Mouse (Mus musculus) pancreas, adult 10 weeks (tissue): Measurements from ENCODE around the gene Anapc2. TPM values are rescaled to one million over a fixed set of nuclear protein-coding genes. Genes with fewer than 3 reads are reported as not detected.

Experiments
- polyA plus RNA-seq: library from polyadenylated mRNA; stranded (reverse); fragments of 350-450 nt; fragmentation: Illumina TruSeq; extraction: RNeasy Lipid Tissue Mini Kit (QIAGEN cat#74804); gene quantifications from one replicate; pipeline ENCODE4 v1.2.3, GENCODE M21; 2015; ENCODE audit warnings: low read depth, low replicate concordance; ENCODE audit not compliant: insufficient read depth

The Anapc2 gene
- 14.2 TPM for polyA plus RNA-seq

GRCm38 (mm10) chr2:25271827-25272511 lies at the start of gene Anapc2, which contains the start of gene Ssna1:
TSS of gene Anapc2 (plus strand) at chr2:25272478.
TSS of gene Ssna1 (minus strand) at chr2:25272438.

GRCm38 (mm10) chr2:25224492-25224765 lies 47.8 kb upstream of the Anapc2 start, which contains the start of gene Tubb4b:
TSS of gene Tubb4b (minus strand) at chr2:25224702.

DNA sequence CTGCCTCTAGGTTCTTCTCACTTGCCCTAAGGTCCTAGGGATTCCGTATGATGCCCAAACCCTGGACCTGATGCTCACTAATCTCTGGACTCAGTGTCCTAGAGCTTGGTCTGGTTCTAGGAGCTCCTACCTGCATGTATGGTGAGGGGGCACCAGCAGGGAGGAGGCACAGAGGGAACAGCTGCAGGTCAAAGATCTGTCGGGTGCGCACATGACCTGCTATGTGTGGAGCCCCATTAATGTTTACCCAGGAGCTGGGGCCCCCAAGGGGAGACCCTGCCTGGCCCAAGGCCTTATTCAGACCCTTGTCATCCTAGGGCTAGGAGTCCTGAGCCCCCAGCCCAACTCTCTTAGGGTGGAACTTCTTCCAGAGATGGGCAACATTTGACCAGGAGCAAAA lies 38.2 kb upstream of the Anapc2 start, which contains the start of gene Slc34a3:
Gene Slc34a3 (minus strand): TSS at position 315 of the 400 bp plus-strand sequence.

DNA sequence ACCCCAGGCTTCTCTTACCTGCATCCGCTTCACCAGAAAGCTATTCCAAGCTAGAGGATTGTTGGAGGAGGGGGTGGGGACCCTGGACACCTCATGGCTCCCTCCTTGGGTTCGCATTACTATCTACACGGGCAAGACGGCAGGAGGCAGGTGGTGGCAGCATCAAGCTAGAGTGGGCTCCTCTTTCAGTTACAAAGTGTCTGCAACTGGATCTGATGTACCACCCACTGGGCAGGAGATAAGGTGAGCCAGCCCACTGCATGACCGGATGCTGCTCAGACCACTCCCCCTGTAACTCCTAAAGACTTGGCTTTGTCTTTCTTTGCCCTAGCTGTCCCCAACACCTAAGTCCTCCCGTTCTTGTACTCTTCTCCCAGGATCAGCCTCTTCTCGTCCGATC lies 35.7 kb upstream of the Anapc2 start, which contains the start of gene Rnf224:
Gene Rnf224 (minus strand): TSS at position 174 of the 400 bp plus-strand sequence.

DNA sequence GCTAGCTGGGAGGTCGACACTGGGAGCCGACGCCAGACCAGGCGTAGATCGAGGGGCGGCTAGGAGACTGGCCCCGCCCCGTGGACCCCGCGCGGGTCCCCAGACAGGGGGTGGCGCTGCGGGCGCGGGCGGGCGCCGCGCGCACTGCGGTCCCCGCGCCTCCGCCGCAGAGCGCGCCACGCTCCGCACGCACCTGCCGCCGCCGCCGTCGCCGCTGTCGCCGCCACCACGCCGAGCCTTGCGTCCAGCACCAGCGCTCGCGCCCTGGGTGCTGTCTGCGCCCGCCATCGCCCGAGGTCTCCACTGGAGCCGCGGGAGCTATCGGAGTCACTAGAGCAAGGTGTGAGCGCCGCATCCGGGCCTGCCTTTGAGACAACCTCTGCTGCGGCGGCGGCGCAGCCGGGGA lies 30.2 kb upstream of the Anapc2 start, which contains the start of the genes Rnf208 and Cysrt1:
Gene Rnf208 (plus strand): TSS at position 155 of the 406 bp plus-strand sequence.
Gene Cysrt1 (minus strand): TSS at position 352 of the 406 bp plus-strand sequence.

DNA sequence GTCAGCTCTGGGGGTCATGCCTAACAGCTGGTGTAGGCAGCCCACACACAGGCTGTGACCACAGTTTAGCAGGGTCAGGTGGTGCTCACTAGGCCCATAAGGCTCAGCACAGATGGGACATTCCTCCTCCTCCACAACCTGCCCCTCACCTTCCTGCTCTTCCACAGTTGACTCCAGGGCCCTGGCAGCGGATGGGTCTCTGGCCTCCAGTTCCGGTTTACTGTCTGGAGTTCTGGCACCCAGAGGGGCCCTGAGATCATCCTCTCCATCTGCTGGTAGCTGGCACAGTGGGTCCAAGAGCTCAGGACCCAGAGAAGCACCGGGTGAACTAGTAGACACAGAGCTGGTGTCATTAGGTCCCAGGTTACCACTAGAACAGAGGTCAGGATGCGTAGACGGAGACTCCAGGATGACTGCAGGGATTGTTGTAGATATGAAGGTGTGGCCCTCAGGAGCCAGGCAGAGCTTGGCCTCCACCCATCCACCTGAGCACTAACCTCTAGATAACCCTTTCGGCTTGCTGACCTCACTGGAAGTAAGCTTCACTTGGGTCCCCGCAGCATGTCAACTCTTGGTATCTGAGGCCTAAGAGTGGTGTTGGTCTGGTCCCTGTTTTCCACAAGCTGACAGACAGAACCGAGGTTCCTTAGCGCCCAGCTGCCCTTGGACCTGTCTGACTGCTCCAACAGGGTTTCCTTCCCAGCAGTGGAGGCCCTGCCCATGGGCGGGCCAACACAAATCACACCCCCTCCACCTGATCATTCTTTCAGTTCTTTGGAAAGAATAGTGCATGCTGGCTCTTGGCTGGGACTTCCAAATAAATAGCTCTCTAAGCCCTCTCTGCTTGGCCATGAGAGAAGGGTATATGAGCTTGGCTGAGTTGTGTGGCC lies 25.9 kb upstream of the Anapc2 start, which contains the start of gene AL732309.1:
Gene AL732309.1 (minus strand): TSS at position 681 of the 890 bp plus-strand sequence.

DNA sequence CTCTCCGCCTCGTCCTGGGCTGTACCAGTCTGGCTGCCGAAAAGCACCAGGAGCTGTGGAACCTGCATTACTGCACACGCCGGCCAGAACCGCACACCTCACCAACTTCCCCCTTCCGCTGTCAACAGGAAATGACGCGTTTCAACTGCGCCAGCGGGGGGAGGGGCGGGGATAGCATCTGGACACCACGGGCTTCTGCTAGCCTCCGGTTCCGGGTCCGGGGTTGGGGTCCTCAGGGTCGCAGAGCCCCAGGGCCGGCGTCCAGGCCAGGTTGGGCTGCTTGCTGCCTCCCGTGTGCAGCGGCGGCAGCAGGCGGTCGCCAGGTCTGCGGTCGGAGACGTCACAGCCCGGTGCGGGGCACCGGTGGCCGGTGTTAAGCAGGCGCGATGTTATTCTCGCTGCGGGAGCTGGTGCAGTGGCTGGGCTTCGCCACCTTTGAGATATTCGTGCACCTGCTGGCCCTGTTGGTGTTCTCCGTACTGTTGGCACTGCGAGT lies 16.9 kb upstream of the Anapc2 start, which contains the start of gene Tmem203:
Gene Tmem203 (plus strand): TSS at position 156 of the 496 bp plus-strand sequence.

GRCm38 (mm10) chr2:25262291-25262767 lies 9.9 kb upstream of the Anapc2 start, which contains the start of gene Tprn:
TSS of gene Tprn (plus strand) at chr2:25262618.

GRCm38 (mm10) chr2:25287927-25288649 lies 15.8 kb downstream of the Anapc2 start, which contains the start of gene Tmem210:
TSS of gene Tmem210 (plus strand) at chr2:25288145.

DNA sequence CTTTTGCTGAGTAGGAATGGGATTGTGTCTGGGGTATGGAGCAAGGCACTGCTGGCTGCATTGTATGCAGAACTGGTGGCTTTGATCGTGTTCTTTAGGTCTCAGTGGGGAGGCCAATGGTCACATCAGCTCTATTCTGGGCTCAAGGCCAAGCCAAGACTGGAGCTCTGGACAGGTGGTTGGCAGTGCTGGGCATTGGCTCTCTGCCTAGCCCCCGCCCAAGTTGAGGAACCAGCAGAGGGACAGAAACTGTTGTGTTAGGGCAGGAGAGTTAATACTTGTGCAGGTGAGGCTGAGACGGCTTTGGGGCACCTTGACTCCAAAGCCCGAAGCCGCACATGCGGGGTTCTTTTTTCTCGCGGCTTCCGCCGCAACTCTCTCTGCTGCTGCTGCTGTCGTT lies 17.4 kb downstream of the Anapc2 start, which contains the start of gene Lrrc26:
Gene Lrrc26 (plus strand): TSS at position 265 of the 400 bp plus-strand sequence.

GRCm38 (mm10) chr2:25318971-25319773 lies 46.9 kb downstream of the Anapc2 start, which contains the start of gene Grin1:
TSS of gene Grin1 (minus strand) at chr2:25319187.

DNA sequence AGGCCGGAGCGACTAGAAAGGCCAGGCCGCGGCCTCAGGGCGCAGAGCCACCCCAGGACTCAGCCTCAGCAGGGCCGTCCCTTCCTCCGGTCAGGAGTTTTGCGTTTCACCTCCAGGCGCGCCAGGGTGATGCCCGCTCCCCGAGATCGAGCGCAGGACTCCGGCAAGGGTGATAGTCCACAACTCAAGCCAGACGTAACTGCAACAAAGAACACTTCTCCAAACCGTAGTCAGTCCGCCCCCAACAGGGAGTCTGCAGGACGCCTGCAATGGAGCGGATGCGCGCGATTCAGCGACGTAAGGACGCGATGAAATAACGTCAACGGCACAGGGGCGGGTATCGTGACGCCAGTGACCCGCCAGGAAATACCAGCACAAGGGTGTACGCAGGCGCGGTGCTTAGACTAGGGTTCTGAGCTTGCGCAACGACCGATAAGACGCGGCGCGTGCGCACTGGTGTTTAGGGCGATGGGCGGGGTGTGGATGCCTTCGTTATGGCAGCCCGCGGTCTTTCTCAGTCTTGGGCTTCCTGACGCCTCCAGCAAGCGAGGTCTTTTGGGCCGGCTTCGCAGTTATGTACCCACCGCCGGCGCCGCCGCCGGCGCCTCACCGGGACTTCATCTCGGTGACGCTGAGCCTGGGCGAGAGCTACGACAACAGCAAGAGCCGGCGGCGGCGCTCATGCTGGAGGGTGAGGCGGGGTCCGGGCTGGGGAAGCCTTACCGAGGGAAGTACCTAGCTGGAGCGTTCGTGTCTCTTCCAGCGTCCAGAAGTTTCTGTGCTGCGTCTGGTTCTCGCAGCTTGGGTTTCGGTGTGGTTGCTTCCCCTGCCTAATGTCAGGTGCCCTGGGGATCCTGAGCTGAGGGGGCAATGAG lies 60.2 kb downstream of the Anapc2 start, which contains the start of gene Man1b1:
Gene Man1b1 (plus strand): TSS at position 53 of the 875 bp plus-strand sequence.

Other genes starting within 250 kb of the Anapc2 start
- gene Nsmf, start 218.1 kb upstream of the Anapc2 start, polyA plus RNA-seq, result 18.6 TPM
- gene Entpd8, start 192.2 kb upstream of the Anapc2 start, polyA plus RNA-seq, result not detected
- not detected for gene Noxa1, start 177.3 kb upstream of the Anapc2 start, polyA plus RNA-seq
- 5.7 TPM for gene Nrarp, start 91.7 kb upstream of the Anapc2 start, polyA plus RNA-seq
- 4.7 TPM for gene Tor4a, start 75.6 kb upstream of the Anapc2 start, polyA plus RNA-seq
- gene Nelfb, start 61.0 kb upstream of the Anapc2 start, polyA plus RNA-seq, result 17.7 TPM
- gene Stpg3, start 57.8 kb upstream of the Anapc2 start, polyA plus RNA-seq, result not detected
- gene Fam166a, start 53.7 kb upstream of the Anapc2 start, polyA plus RNA-seq, result not detected
- 52.2 TPM for gene Tubb4b, start 47.8 kb upstream of the Anapc2 start, polyA plus RNA-seq
- gene Slc34a3, start 38.1 kb upstream of the Anapc2 start, polyA plus RNA-seq, result not detected
- gene Rnf224, start 35.7 kb upstream of the Anapc2 start, polyA plus RNA-seq, result not detected
- gene Rnf208, start 30.2 kb upstream of the Anapc2 start, polyA plus RNA-seq, result 2.2 TPM
- not detected for gene Cysrt1, start 30.0 kb upstream of the Anapc2 start, polyA plus RNA-seq
- gene AL732309.1, start 25.6 kb upstream of the Anapc2 start, polyA plus RNA-seq, result 8.3 TPM
- gene Tmem203, start 17.0 kb upstream of the Anapc2 start, polyA plus RNA-seq, result 6.4 TPM
- 1.3 TPM for gene Tprn, start 9.9 kb upstream of the Anapc2 start, polyA plus RNA-seq
- 14.8 TPM for gene Ssna1, start within 50 bp of the Anapc2 start, polyA plus RNA-seq
- not detected for gene Tmem210, start 15.7 kb downstream of the Anapc2 start, polyA plus RNA-seq
- gene Lrrc26, start 17.4 kb downstream of the Anapc2 start, polyA plus RNA-seq, result not detected
- 1.8 TPM for gene Grin1, start 46.7 kb downstream of the Anapc2 start, polyA plus RNA-seq
- gene Man1b1, start 59.9 kb downstream of the Anapc2 start, polyA plus RNA-seq, result 12.2 TPM
- 24.6 TPM for gene Dpp7, start 83.9 kb downstream of the Anapc2 start, polyA plus RNA-seq
- gene Uap1l1, start 93.2 kb downstream of the Anapc2 start, polyA plus RNA-seq, result 18.7 TPM
- not detected for gene Sapcd2, start 99.8 kb downstream of the Anapc2 start, polyA plus RNA-seq
- gene Entpd2, start 123.4 kb downstream of the Anapc2 start, polyA plus RNA-seq, result 16.2 TPM
- 96.2 TPM for gene Npdc1, start 126.9 kb downstream of the Anapc2 start, polyA plus RNA-seq
- gene Fut7, start 150.8 kb downstream of the Anapc2 start, polyA plus RNA-seq, result not detected
- gene Abca2, start 156.2 kb downstream of the Anapc2 start, polyA plus RNA-seq, result 12.8 TPM
- not detected for gene Clic3, start 184.4 kb downstream of the Anapc2 start, polyA plus RNA-seq
- 43.3 TPM for gene Paxx, start 188.6 kb downstream of the Anapc2 start, polyA plus RNA-seq
- gene Ptgds, start 197.6 kb downstream of the Anapc2 start, polyA plus RNA-seq, result 2.9 TPM
- gene Lcn12, start 221.4 kb downstream of the Anapc2 start, polyA plus RNA-seq, result not detected
- 26.2 TPM for gene Fbxw5, start 228.3 kb downstream of the Anapc2 start, polyA plus RNA-seq
- 1.0 TPM for gene C8g, start 229.2 kb downstream of the Anapc2 start, polyA plus RNA-seq